Mouse (Mus musculus): Measurements from ENCODE around the gene Patl2. TPM values are rescaled to one million over a fixed set of nuclear protein-coding genes. Genes with fewer than 3 reads are reported as not detected.

Patl2 gene
- total RNA-seq, 1 experiment from 2014 or later: not detected

Other genes starting within 250 kb of the Patl2 start
- 34.8 and 35.1 TPM in 2 replicates for gene Ctdspl2, start 230.2 kb downstream of the Patl2 start, total RNA-seq (2021)
- gene Mageb3, start 230.1 kb downstream of the Patl2 start, total RNA-seq (2021): not detected in 2 replicates
- 17.4 and 20.5 TPM in 2 replicates for gene Eif3j1, start 157.6 kb downstream of the Patl2 start, total RNA-seq (2021)
- 20.1 and 22.6 TPM in 2 replicates for gene Spg11, start 67.8 kb downstream of the Patl2 start, total RNA-seq (2021)
- 468 and 486 TPM in 2 replicates for gene B2m, start 38.5 kb downstream of the Patl2 start, total RNA-seq (2021)
- gene Trim69, start 25.5 kb downstream of the Patl2 start, total RNA-seq (2021): not detected in 2 replicates
- not detected in 2 replicates for gene Terb2, start 83 bp upstream of the Patl2 start, total RNA-seq (2021)
- gene Sord, start 48.6 kb upstream of the Patl2 start, total RNA-seq (2021): 64.9 and 71.6 TPM in 2 replicates
- gene Duox2, start 112.3 kb upstream of the Patl2 start, total RNA-seq (2021): 0.19 TPM in 1 of 2 replicates, not detected in the other
- gene Duoxa2, start 112.7 kb upstream of the Patl2 start, total RNA-seq (2021): not detected in 2 replicates
- gene Duoxa1, start 127.5 kb upstream of the Patl2 start, total RNA-seq (2021): not detected in 2 replicates
- gene Duox1, start 129.5 kb upstream of the Patl2 start, total RNA-seq (2021): not detected in 2 replicates
- gene Shf, start 183.0 kb upstream of the Patl2 start, total RNA-seq (2021): 5.8 and 11.4 TPM in 2 replicates
- gene Slc28a2, start 240.3 kb upstream of the Patl2 start, total RNA-seq (2021): 1.4 and 2.0 TPM in 2 replicates

Data from adrenal gland, postnatal 25 days (tissue).